Mouse (Mus musculus) liver, embryonic 11.5 days (tissue): ENCODE results near the gene Lmo2. TPM values are rescaled to one million over a fixed set of nuclear protein-coding genes. Genes with fewer than 3 reads are reported as not detected.

Experiments used
- ATAC-seq: fragments of 200-750 bp; cut with Nextera tagmentation; replicated peaks from 2 replicates; pipeline ENCODE4 v1.8.0; 2017; ENCODE audit warnings: moderate number of reproducible peaks, mild to moderate bottlenecking, moderate TSS enrichment, moderate library complexity; ENCODE audit not compliant: low FRiP score
- DNase-seq: peaks from one replicate; pipeline ENCODE4 v3.0.0-alpha.2; 2017; ENCODE audit warnings: low spot score
- H3K27ac ChIP-seq: fragments of 300-500 bp; sonication (generic); 2 replicates; pipeline ENCODE4 v1.5.1; 2014; ENCODE audit warnings: mild to moderate bottlenecking, low read depth, low read length, control low read depth
- H3K27me3 ChIP-seq: fragments of 300-500 bp; sonication (generic); replicated peaks from 2 replicates; pipeline ENCODE4 v1.6.1; 2014; ENCODE audit warnings: low read length, mixed read lengths; ENCODE audit not compliant: control insufficient read depth, insufficient read depth
- H3K36me3 ChIP-seq: fragments of 300-500 bp; sonication (generic); 2 replicates; pipeline ENCODE4 v1.6.1; 2014; ENCODE audit warnings: mild to moderate bottlenecking, low read length, moderate library complexity, mixed read lengths; ENCODE audit not compliant: control insufficient read depth, insufficient read depth
- H3K4me1 ChIP-seq: fragments of 300-500 bp; sonication (generic); replicated peaks from 2 replicates; pipeline ENCODE4 v1.6.1; 2014; ENCODE audit warnings: low read length, mixed read lengths; ENCODE audit not compliant: control insufficient read depth, insufficient read depth
- H3K4me2 ChIP-seq: fragments of 300-500 bp; sonication (generic); 2 replicates; pipeline ENCODE4 v1.6.1; 2014; ENCODE audit warnings: mild to moderate bottlenecking, control low read depth, moderate library complexity
- H3K4me3 ChIP-seq: fragments of 300-500 bp; sonication (generic); 2 replicates; pipeline ENCODE4 v1.5.1; 2014; ENCODE audit warnings: low read depth, low read length, control low read depth
- H3K9ac ChIP-seq: fragments of 300-500 bp; sonication (generic); 2 replicates; pipeline ENCODE4 v1.6.1; 2014; ENCODE audit warnings: low read depth, low read length, control low read depth
- H3K9me3 ChIP-seq: fragments of 300-500 bp; sonication (generic); 2 replicates; pipeline ENCODE4 v1.6.1; 2016; ENCODE audit warnings: low read length, inconsistent platforms, mixed read lengths; ENCODE audit not compliant: control insufficient read depth
- WGBS: fragments of 180-500 bp; shearing (Covaris S2); extraction: QIAGEN DNeasy Blood & Tissue Kit; methylation state at CpG from one replicate; pipeline ENCODE4 v1.1.7; 2014; 5-methylcytosine and 5-hydroxymethylcytosine counted together
- polyA plus RNA-seq: library from polyadenylated mRNA; unstranded; fragments of >200 nt; fragmentation: Nextera tagmentation; extraction: Ambion mirVana; gene quantifications from 2 replicates; pipeline ENCODE4 v1.2.1, GENCODE M21; 2014

Lmo2 gene
- polyA plus RNA-seq, 1 experiment from 2014 or later, result 191 TPM

- Histone ChIP-seq H3K36me3 (no peaks in the 10 kb centered on the region), H3K4me1 (peaks cover 8% of the 10 kb centered on the region), H3K9me3 (no peaks in the 10 kb centered on the region), H3K27me3 (no peaks in the 10 kb centered on the region), H3K9ac (no peak overlapping the region), H3K27ac (no peak overlapping the region), H3K4me3 (no peak overlapping the region), H3K4me2 (no peak overlapping the region)
- WGBS, result 72% methylated on average over 10 of the region's 10 CpGs
- no peak for ATAC-seq
- DNase-seq, result no peak
Measured at GRCm38 (mm10) chr2:103935691-103936435, 21.9 kb upstream of the Lmo2 start.

- WGBS, result 88% methylated on average over 2 of the region's 2 CpGs
- no peak for DNase-seq
Measured at GRCm38 (mm10) chr2:103936666-103937065, 21.1 kb upstream of the Lmo2 start.

GRCm38 (mm10) chr2:103937670-103938069, 20.1 kb upstream of the Lmo2 start:
- no peaks in the 10 kb centered on the region for H3K9me3 ChIP-seq
- 92% methylated on average over 2 of the region's 2 CpGs for WGBS
- H3K9ac ChIP-seq, result no peak overlapping the region
- H3K4me1 ChIP-seq, result peaks cover 3% of the 10 kb centered on the region; the same call in 1 of the 2 replicates
- no peak overlapping the region for H3K4me3 ChIP-seq
- DNase-seq (no peak), ATAC-seq (no peak)
- H3K4me2 ChIP-seq, result no peak overlapping the region
- no peak overlapping the region for H3K27ac ChIP-seq
- no peaks in the 10 kb centered on the region for H3K36me3 ChIP-seq
- H3K27me3 ChIP-seq, result no peaks in the 10 kb centered on the region

More at GRCm38 (mm10) chr2:103936666-103937065, 21.1 kb upstream of the Lmo2 start:
- Histone ChIP-seq H3K4me3 (no peak overlapping the region), H3K4me2 (no peak overlapping the region), H3K9me3 (no peaks in the 10 kb centered on the region), H3K27me3 (no peaks in the 10 kb centered on the region), H3K36me3 (no peaks in the 10 kb centered on the region), H3K4me1 (peaks cover 5% of the 10 kb centered on the region), H3K27ac (no peak overlapping the region), H3K9ac (no peak overlapping the region; the same call in 1 of the 2 replicates)
- no peak for ATAC-seq

- H3K9ac ChIP-seq, result no peak overlapping the region
- H3K27ac ChIP-seq, result no peak overlapping the region
- H3K36me3 ChIP-seq, result no peaks in the 10 kb centered on the region
- no peak overlapping the region for H3K4me3 ChIP-seq
- H3K9me3 ChIP-seq, result no peaks in the 10 kb centered on the region
- DNase-seq (no peak), ATAC-seq (no peak)
- peaks cover 2% of the 10 kb centered on the region; the same call in 1 of the 2 replicates for H3K4me1 ChIP-seq
- H3K27me3 ChIP-seq, result no peaks in the 10 kb centered on the region
- 69% methylated on average over 1 of the region's 1 CpGs for WGBS
- no peak overlapping the region for H3K4me2 ChIP-seq
Measured at GRCm38 (mm10) chr2:103938573-103938972, 19.2 kb upstream of the Lmo2 start.

- Histone ChIP-seq H3K36me3 (no peaks in the 10 kb centered on the region), H3K9me3 (no peaks in the 10 kb centered on the region), H3K4me1 (peaks cover 2% of the 10 kb centered on the region; the same call in 1 of the 2 replicates), H3K27me3 (no peaks in the 10 kb centered on the region), H3K9ac (no peak overlapping the region), H3K4me2 (no peak overlapping the region), H3K4me3 (no peak overlapping the region), H3K27ac (no peak overlapping the region)
- no peak for ATAC-seq
- no peak for DNase-seq
Measured at GRCm38 (mm10) chr2:103939003-103939402, 18.8 kb upstream of the Lmo2 start.

- no peaks in the 10 kb centered on the region for H3K36me3 ChIP-seq
- WGBS, result 79% methylated on average over 3 of the region's 3 CpGs
- H3K9ac ChIP-seq, result no peak overlapping the region
- ATAC-seq (no peak), DNase-seq (no peak)
- no peak overlapping the region for H3K27ac ChIP-seq
- no peak overlapping the region for H3K4me3 ChIP-seq
- no peaks in the 10 kb centered on the region for H3K27me3 ChIP-seq
- H3K4me1 ChIP-seq, result peaks cover 8% of the 10 kb centered on the region
- H3K4me2 ChIP-seq, result no peak overlapping the region
- H3K9me3 ChIP-seq, result no peaks in the 10 kb centered on the region
Measured at GRCm38 (mm10) chr2:103941085-103941484, 16.7 kb upstream of the Lmo2 start.

- no peak overlapping the region for H3K9ac ChIP-seq
- H3K9me3 ChIP-seq, result no peaks in the 10 kb centered on the region
- DNase-seq (no peak), ATAC-seq (no peak)
- 62% methylated on average over 2 of the region's 2 CpGs for WGBS
- H3K27ac ChIP-seq, result no peak overlapping the region
- no peaks in the 10 kb centered on the region for H3K36me3 ChIP-seq
- peaks cover 13% of the 10 kb centered on the region for H3K4me1 ChIP-seq
- no peaks in the 10 kb centered on the region; the same call in 1 of the 2 replicates for H3K27me3 ChIP-seq
- no peak overlapping the region for H3K4me3 ChIP-seq
- H3K4me2 ChIP-seq, result no peak overlapping the region; the same call in 1 of the 2 replicates
Measured at GRCm38 (mm10) chr2:103944859-103945258, 12.9 kb upstream of the Lmo2 start.

GRCm38 (mm10) chr2:103945571-103946092, 12.2 kb upstream of the Lmo2 start:
- peak overlapping the region; percentile 31 for H3K4me2 ChIP-seq
- H3K9me3 ChIP-seq, result no peaks in the 10 kb centered on the region
- no peak for DNase-seq
- H3K27me3 ChIP-seq, result no peaks in the 10 kb centered on the region; the same call in 1 of the 2 replicates
- no peak overlapping the region for H3K27ac ChIP-seq
- no peak overlapping the region for H3K4me3 ChIP-seq
- no peak for ATAC-seq
- no peaks in the 10 kb centered on the region for H3K36me3 ChIP-seq
- 44% methylated on average over 5 of the region's 5 CpGs for WGBS
- H3K9ac ChIP-seq, result no peak overlapping the region
- peaks cover 13% of the 10 kb centered on the region for H3K4me1 ChIP-seq

GRCm38 (mm10) chr2:103946892-103947291, 10.9 kb upstream of the Lmo2 start:
- no peak for ATAC-seq
- Histone ChIP-seq H3K9ac (no peak overlapping the region), H3K27ac (no peak overlapping the region), H3K4me2 (no peak overlapping the region), H3K9me3 (no peaks in the 10 kb centered on the region), H3K4me1 (peaks cover 13% of the 10 kb centered on the region), H3K27me3 (no peaks in the 10 kb centered on the region; the same call in none of the 2 replicates), H3K4me3 (no peak overlapping the region), H3K36me3 (no peaks in the 10 kb centered on the region)
- 63% methylated on average over 8 of the region's 8 CpGs for WGBS
- no peak for DNase-seq
